Mouse (Mus musculus): Measurements from ENCODE around the gene Gm36864.

DNA sequence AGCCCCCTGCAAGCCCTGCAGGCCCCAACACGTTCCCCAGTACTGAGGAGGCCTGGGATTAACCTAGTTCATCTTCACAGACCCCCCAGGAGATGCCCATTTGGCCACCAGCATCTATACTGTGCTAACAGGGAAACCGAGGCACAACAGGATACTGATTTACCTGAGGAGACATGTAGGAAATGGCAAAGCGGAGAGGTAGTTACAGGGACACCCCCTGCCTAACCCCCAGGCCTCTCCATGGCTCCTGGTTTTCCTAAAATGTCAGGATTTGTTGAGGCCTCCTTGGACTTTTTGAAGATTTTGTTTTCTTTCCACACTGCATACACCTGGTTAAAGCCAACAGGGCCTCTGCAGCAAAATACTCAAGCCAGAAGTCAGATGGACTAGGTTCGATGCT is 21.3 kb downstream of the Gm36864 start, which contains the start of gene Acp4:
- TF ChIP-seq CTCF (IDR thresholded peaks at IDR 0.05) (no peak), EP300 (IDR thresholded peaks at IDR 0.05) (no peak)

All from lung, postnatal 0 days (tissue).